Mouse (Mus musculus): Measurements from ENCODE around the gene Haus3.

The Haus3 gene

GRCm38 (mm10) chr5:34168950-34169891 is at the start of gene Haus3, which contains the start of gene Poln:
Haus3 (minus strand) TSS chr5:34169527.
Poln (minus strand) TSS chr5:34169448.
- peak; percentile 99 for DNase-seq (ENCODE audit: low spot score in 2 of 2)

DNA sequence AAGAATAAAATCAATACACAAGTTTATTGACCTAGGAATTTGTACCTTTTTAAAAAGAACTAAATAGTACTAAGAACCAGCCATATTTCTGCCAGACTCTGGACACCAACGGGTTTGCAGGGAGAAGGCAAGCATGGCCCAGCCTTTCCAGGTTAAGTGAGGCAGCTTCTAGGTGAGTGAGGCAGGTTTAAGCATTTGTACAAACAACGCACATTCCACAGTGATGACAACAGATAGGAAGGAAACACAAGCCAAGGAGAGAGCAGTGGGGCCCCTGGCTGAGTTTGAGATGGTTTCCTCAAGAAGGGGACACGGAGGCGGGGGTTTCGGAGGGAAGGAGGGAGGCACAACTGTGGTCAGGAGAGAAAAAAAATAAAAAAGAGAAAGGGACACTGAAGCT is 49.3 kb upstream of the Haus3 start:
- DNase-seq (ENCODE audit: low spot score in 2 of 2), result no peak

DNA sequence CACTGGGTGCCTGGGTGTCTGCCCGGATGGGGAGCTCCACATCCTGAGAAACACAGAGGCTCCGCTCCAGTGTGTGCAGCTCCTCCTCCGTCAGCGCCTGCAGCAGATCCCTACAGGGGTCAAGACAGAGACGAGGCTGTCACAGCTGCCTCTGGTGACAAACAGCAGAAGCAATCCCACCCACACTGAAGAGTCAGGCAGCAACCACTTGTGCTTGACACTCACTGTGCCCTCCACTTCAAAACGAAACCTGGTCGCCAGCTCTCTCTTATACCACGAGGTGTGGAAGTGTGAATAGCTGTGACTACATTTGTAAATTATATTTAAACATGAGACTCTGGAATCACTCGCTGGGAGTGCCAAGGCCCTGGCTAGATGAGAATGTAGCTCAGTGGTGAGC is 48.4 kb upstream of the Haus3 start:
- no peak for DNase-seq (ENCODE audit: low spot score in 2 of 2)

DNA sequence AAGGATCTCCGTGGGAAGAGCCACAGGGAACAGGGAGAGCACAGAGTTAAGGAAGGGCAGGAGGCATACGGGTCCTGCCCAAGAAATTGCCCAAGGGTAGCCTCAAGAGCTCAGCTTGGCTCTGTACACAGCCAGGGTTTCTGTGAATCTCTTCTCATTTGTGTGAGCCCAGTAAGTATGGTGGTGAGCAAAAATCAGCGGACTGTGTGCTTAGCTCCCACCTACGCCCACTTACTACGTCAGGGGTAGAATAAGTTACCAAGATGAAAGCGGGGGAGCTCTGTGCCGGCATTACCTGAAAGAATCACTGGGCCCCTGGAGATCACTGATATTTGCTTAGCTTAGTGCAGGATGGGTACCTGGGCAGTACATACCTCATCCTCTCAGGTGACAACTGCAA is 46.7 kb upstream of the Haus3 start:
- DNase-seq (ENCODE audit: low spot score in 2 of 2), result no peak

GRCm38 (mm10) chr5:34213659-34214058 is 44.3 kb upstream of the Haus3 start:
- no peak for DNase-seq (ENCODE audit: low spot score in 2 of 2)

DNA sequence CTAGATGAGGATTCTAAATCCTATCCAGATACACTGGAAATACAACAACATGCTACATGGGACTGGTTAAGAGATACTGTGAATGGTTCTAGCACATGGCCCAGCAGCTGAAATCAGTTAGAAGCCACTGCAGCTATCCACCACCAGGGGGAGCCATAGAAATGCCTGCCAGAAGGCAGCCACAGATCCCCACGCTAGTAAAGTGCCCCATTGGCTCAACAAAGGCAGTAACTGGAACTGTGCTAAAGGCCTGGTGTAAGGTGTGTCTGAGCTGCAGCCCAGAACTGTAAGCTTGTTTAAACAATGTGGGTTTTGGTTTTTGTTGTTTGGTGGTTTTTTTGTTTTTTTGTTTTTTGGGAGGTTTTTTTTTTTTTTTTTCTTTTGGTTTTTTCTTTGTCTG is 41.0 kb upstream of the Haus3 start:
- DNase-seq (ENCODE audit: low spot score in 2 of 2), result peak; percentile 62 to 68

DNA sequence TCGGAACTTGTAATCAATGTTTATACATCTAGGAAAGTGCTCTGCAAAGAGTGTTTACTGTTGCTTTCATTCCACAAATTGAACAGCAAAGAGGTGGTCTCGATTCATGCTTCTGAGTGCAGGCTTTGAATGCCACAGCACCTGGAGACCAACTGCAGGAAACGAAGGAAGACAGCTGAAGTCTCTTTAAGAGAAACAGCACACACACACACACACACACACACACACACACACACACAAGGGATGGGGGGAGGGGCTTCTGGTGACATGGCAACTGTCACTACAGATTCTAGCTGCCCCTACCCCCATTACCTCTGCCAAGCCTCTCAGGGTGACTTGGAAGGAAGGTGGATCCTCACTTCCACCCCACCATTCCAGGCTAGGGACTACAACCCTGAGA is 38.2 kb upstream of the Haus3 start:
- DNase-seq (ENCODE audit: low spot score in 2 of 2), result no peak

DNA sequence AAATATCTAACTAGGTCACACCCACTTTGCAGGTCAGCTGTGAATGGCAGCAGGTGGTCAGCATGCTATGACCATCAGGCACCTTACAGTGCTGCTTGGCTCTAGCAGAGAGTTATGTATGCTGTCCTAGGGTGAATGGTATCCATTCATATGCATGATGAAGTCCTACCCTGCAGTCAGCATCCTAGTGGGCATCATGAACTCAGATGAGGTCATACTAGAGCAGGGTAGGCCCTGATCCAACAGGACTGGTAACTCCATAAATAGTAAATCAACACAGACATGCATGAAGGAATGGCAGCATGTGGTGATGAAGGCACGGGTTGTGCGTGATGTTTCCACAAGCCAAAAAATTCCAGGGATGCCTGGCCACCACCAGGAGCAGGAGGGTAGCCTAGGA is 36.5 kb upstream of the Haus3 start:
- no peak for DNase-seq (ENCODE audit: low spot score in 2 of 2)

DNA sequence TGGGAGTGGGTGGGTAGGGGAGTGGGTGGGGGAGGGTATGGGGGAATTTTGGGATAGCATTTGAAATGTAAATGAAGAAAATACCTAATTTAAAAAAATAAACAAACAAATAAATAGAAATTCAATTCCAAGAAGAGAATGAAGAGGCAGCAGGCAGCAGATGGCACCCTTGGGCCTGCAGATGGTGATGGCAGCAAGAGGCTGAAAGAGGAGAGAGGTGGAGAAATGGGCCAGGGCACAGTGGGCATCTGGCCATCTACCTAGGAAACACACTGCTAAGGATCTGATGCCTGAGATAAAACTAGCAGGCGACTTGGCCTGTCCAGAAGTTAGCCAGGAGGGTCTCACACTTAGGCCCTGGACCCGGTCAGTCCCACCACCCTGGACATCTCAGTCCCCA is 35.6 kb upstream of the Haus3 start:
- no peak for DNase-seq (ENCODE audit: low spot score in 2 of 2)

GRCm38 (mm10) chr5:34202006-34202405 is 32.7 kb upstream of the Haus3 start:
- DNase-seq (ENCODE audit: low spot score in 2 of 2), result no peak

- DNase-seq (ENCODE audit: low spot score in 2 of 2), result peak in 1 of 2 experiments; percentile 34
These were observed 32.1 kb upstream of the Haus3 start for GRCm38 (mm10) chr5:34201396-34201795.

DNA sequence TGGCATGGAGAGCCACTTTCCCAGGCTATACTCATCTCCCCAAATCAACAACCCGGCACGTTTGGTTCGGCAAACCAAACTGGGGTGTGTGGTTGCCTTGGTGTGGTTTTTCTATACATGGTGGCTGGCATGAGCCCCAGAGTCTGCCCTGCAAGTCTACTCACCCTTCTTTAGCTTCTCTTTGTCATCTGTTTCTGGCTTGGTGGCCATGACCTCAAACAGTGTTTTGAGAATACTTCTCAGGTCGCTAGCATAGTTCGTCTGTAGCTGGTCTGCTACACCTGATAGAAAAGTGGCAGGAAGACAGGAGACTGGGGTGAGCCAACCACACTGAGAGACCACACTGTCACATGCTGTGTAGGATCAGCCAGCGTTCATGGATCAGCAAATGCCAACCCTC is 29.3 kb upstream of the Haus3 start:
- DNase-seq (ENCODE audit: low spot score in 2 of 2), result peak in 1 of 2 experiments; percentile 29

GRCm38 (mm10) chr5:34197243-34197642 is 27.9 kb upstream of the Haus3 start:
- DNase-seq (ENCODE audit: low spot score in 2 of 2), result no peak

GRCm38 (mm10) chr5:34196423-34196822 is 27.1 kb upstream of the Haus3 start:
- DNase-seq (ENCODE audit: low spot score in 2 of 2), result peak; percentile 79 to 81

DNA sequence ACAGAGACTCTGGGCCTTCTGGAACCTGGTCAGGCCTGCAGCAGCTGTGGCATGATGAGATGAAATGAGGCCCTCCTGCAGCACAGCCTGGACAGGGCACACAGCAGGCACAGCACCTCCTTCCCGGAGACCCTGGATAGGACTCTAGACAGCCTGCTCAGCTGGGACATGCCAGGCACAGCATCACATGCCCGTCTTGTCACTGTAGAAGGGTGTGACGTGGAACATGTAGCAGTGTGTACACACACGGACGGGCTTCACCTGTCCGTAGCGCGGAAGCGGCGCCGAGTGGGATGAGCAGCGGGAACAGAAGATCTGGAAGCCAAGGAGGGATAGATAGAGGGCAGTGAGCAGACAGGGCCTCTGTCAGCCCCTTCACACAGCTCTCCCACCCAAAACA is 26.5 kb upstream of the Haus3 start:
- DNase-seq (ENCODE audit: low spot score in 2 of 2), result no peak

DNA sequence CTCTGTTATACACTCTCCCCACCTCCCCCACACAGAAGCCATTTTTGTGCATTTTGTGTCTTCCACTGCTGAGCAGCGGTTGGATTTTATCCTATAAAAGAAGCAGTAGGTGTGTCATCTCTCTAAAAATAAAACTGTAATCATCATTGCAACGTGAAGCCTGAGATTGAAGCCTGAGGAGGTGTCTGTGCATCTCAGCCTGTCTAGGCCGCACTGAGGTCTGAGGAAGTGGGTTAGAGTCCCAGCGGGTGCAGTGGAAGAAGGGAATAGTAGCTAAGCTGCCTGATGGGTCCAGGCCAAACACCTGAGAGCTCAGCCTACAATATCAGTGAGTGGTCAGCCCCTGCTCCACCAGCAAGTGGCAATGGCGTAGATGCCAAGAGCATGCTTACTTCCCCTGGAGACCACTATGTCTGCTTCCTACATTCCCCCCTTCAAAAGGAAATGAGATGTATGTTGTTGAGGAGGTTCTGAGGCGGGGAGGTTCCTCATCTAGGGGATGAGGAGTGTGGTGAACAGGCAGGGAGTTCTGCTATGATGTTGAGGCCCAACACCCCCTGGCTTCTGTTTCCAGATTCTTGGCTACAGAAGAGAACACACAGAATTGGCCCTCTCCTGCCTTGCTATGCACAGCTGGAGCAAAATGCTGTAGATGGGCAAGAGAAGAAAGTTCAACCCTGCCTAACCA is 25.8 kb upstream of the Haus3 start:
- no peak for DNase-seq (ENCODE audit: low spot score in 2 of 2)

DNA sequence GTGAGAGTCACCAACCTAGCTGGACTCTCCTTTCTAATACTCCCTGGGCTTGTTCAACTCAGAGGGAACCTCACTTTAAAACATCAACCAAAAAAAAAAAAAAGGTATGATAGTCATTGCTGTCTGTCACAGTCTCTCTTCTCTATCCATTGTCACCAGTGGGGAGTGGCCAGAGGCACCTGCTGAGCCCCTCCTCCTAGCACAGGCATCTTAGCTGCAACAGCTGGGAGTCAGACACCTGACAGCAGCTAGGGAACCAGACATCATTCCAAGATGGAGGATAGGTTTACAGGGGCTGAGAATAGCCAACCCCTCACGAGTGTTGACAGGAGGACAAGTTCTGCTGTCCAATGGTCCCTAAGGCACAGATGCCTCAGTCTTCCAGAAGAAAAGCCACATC is 25.1 kb upstream of the Haus3 start:
- no peak for DNase-seq (ENCODE audit: low spot score in 2 of 2)

- DNase-seq (ENCODE audit: low spot score in 2 of 2), result peak in 1 of 2 experiments; percentile 37
These were observed 22.5 kb upstream of the Haus3 start for GRCm38 (mm10) chr5:34191843-34192242.

- DNase-seq (ENCODE audit: low spot score in 2 of 2), result no peak
These were observed 21.7 kb upstream of the Haus3 start for GRCm38 (mm10) chr5:34191021-34191420.

- DNase-seq (ENCODE audit: low spot score in 2 of 2), result peak; percentile 40 to 46
These were observed 20.2 kb upstream of the Haus3 start for GRCm38 (mm10) chr5:34189521-34189920.

- peak; percentile 59 to 62 for DNase-seq (ENCODE audit: low spot score in 2 of 2)
These were observed 19.5 kb upstream of the Haus3 start for GRCm38 (mm10) chr5:34188856-34189255.

GRCm38 (mm10) chr5:34187601-34188316 is 18.4 kb upstream of the Haus3 start, which contains the start of gene Mxd4:
Mxd4 (minus strand) TSS chr5:34187720.
- DNase-seq (ENCODE audit: low spot score in 2 of 2), result peak; percentile 98 to 99
